Mouse (Mus musculus) layer of hippocampus, adult 18-20 months (tissue): ENCODE results near the gene Cfap44. TPM values are rescaled to one million over a fixed set of nuclear protein-coding genes. Genes with fewer than 3 reads are reported as not detected.

Experiments
- DNase-seq, 2 experiments: peaks; one replicate each; pipeline ENCODE4 v3.0.0; 2022; ENCODE audit warnings: low spot score in 2 of 2
- total RNA-seq, 2 experiments: library from RNA; stranded (reverse); gene quantifications; 2 replicates each; pipeline ENCODE4 v1.2.3; 2021

Gene Cfap44
- total RNA-seq, 2 experiments from 2014 or later, result 10.8 to 10.9 TPM

GRCm38 (mm10) chr16:44530191-44530590, 135.6 kb downstream of the Cfap44 start:
- no peak for DNase-seq

GRCm38 (mm10) chr16:44530829-44531228, 136.2 kb downstream of the Cfap44 start:
- no peak for DNase-seq

DNA sequence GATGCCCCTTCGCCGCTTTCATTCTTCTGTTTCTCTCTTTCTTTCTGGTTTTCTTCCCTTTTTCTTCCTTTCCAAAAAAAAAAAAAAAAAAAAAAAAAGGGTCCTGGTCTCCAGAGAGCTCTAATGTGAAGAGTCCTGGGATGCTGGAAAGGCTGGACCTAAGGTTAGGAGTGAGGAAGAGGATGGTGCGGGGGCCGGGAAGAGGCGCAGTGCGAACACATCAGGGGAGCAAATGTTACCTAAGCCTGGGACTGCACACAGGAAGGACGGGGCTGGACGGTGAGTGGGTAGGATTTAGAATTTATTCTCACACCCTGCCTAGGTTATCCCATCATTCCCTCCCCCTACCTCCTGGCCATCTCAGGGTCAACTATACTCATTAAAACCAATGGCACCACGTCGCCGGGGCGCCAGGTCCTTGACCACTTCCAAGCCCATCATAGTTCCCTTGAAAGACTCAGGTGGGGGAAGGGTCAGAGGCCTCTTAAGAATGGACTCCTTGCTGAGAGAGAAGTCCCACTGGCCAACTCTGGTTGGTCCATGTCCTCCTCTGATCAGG, 136.7 kb downstream of the Cfap44 start:
- no peak for DNase-seq

Other genes starting within 250 kb of the Cfap44 start
- 10 to 100 TPM; 39.1 to 41.9 TPM for gene Usf3, start 221.6 kb upstream of the Cfap44 start, total RNA-seq
- 10 to 100 TPM; 41.2 to 41.9 TPM for gene Sidt1, start 61.6 kb upstream of the Cfap44 start, total RNA-seq
- 10 to 100 TPM; 18.7 to 19.5 TPM for gene Spice1, start 47.7 kb upstream of the Cfap44 start, total RNA-seq
- 10 to 100 TPM; 11.5 to 11.6 TPM for gene Boc, start 164.1 kb downstream of the Cfap44 start, total RNA-seq